Mouse (Mus musculus) hindbrain, postnatal 0 days (tissue): ENCODE measurements around the gene Rarg. TPM values are rescaled to one million over a fixed set of nuclear protein-coding genes. Genes with fewer than 3 reads are reported as not detected.
A peak's percentile ranks its signal among the peaks of the same experiment; 100 is the strongest.

ENCODE experiments used
- ATAC-seq: fragments of 200-750 bp; cut with Nextera tagmentation; 2 replicates; pipeline ENCODE4 v1.8.0; 2017; ENCODE audit warnings: mild to moderate bottlenecking, moderate TSS enrichment, moderate library complexity
- DNase-seq: peaks from one replicate; pipeline ENCODE4 v3.0.0-alpha.2; 2015; ENCODE audit warnings: low spot score
- H3K27ac ChIP-seq: fragments of 300-500 bp; sonication (generic); 2 replicates; pipeline ENCODE4 v1.5.1; 2014; ENCODE audit warnings: mild to moderate bottlenecking
- H3K27me3 ChIP-seq: fragments of 300-500 bp; sonication (generic); 2 replicates; pipeline ENCODE4 v1.6.1; 2014; ENCODE audit warnings: low read length, mixed read lengths; ENCODE audit not compliant: insufficient read depth
- H3K36me3 ChIP-seq: fragments of 300-500 bp; sonication (generic); 2 replicates; pipeline ENCODE4 v1.6.1; 2014; ENCODE audit warnings: low read length, mixed read lengths; ENCODE audit not compliant: insufficient read depth
- H3K4me1 ChIP-seq: fragments of 300-500 bp; sonication (generic); 2 replicates; pipeline ENCODE4 v1.6.1; 2014; ENCODE audit warnings: antibody characterized with exemption, low read length, mixed read lengths; ENCODE audit not compliant: insufficient read depth
- H3K4me2 ChIP-seq: fragments of 300-500 bp; sonication (generic); 2 replicates; pipeline ENCODE4 v1.6.1; 2014; ENCODE audit warnings: low read depth, mild to moderate bottlenecking, low read length, moderate library complexity, mixed read lengths
- H3K4me3 ChIP-seq: fragments of 300-500 bp; sonication (generic); 2 replicates; pipeline ENCODE4 v1.5.1; 2014; ENCODE audit warnings: low read length
- H3K9ac ChIP-seq: fragments of 300-500 bp; sonication (generic); replicated peaks from 2 replicates; pipeline ENCODE4 v1.6.1; 2014; ENCODE audit warnings: mild to moderate bottlenecking, low read length, moderate library complexity, mixed read lengths
- H3K9me3 ChIP-seq: fragments of 300-500 bp; sonication (generic); 2 replicates; pipeline ENCODE4 v1.6.1; 2016; ENCODE audit warnings: low read length, mixed read lengths
- CTCF ChIP-seq: IDR thresholded peaks from 2 replicates; pipeline ENCODE4 v1.5.1; 2016; ENCODE audit warnings: antibody characterized with exemption, control low read depth, low read depth
- WGBS: fragments of 180-500 bp; shearing (Covaris S2); extraction: QIAGEN DNeasy Blood & Tissue Kit; methylation state at CpG from one replicate; pipeline ENCODE4 v1.1.7; 2014; 5-methylcytosine and 5-hydroxymethylcytosine counted together
- polyA plus RNA-seq: library from polyadenylated mRNA; unstranded; fragments of >200 nt; fragmentation: Nextera tagmentation; extraction: Ambion mirVana; gene quantifications from 2 replicates; pipeline ENCODE4 v1.2.1, GENCODE M21; 2015
- total RNA-seq: library from RNA; depleted of rRNA; stranded (reverse); fragments of >200 nt; gene quantifications from 2 replicates; pipeline ENCODE4 v1.2.3, GENCODE M21; 2014

Rarg gene
- total and polyA plus RNA-seq, 2 experiments from 2014 or later, result 4.4 to 8.8 TPM

- Histone ChIP-seq H3K9ac (no peak overlapping the region), H3K27ac (no peak overlapping the region), H3K9me3 (no peaks in the 10 kb centered on the region), H3K27me3 (no peaks in the 10 kb centered on the region), H3K4me2 (no peak overlapping the region), H3K36me3 (peaks cover 15% of the 10 kb centered on the region), H3K4me3 (no peak overlapping the region), H3K4me1 (no peaks in the 10 kb centered on the region)
- TF ChIP-seq CTCF, result no peak
- ATAC-seq (peak; percentile 22; the same call in 1 of the 2 replicates), DNase-seq (no peak)
- 80% methylated on average over 16 of the region's 16 CpGs for WGBS
Observed at GRCm38 (mm10) chr15:102216459-102217228, 40.7 kb downstream of the Rarg start.

- no peak overlapping the region for H3K9ac ChIP-seq
- H3K36me3 ChIP-seq, result peaks cover 20% of the 10 kb centered on the region
- H3K27ac ChIP-seq, result no peak overlapping the region
- H3K4me2 ChIP-seq, result no peak overlapping the region
- H3K9me3 ChIP-seq, result no peaks in the 10 kb centered on the region
- TF ChIP-seq CTCF, result no peak
- H3K4me3 ChIP-seq, result no peak overlapping the region
- no peaks in the 10 kb centered on the region for H3K27me3 ChIP-seq
- WGBS, result 75% methylated on average over 6 of the region's 6 CpGs
- DNase-seq (no peak), ATAC-seq (no peak)
- H3K4me1 ChIP-seq, result no peaks in the 10 kb centered on the region
Observed at GRCm38 (mm10) chr15:102215624-102216023, 41.7 kb downstream of the Rarg start.

DNA sequence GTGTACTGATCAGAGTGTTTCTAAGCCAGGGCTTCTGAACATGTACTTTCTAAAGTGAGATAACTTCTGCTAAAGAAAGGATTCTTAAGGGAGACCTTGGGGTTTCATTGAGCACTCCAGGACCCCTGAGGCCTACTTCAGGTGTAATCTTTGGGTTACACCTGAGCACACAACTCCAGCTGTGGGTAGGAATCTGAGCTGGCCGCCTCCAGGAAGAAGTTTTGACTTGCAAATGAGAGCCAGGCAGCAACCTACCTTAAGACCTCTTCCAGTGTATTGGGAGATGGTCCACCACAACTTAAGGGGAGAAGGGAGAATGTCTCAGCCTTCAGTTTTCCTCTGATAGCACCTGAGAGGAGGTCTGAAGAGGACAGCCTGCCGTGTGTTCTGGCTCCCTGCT is 43.2 kb downstream of the Rarg start:
- Histone ChIP-seq H3K27ac (no peak overlapping the region), H3K36me3 (peaks cover 27% of the 10 kb centered on the region), H3K4me3 (no peak overlapping the region), H3K27me3 (no peaks in the 10 kb centered on the region), H3K4me2 (no peak overlapping the region), H3K9ac (no peak overlapping the region), H3K9me3 (no peaks in the 10 kb centered on the region), H3K4me1 (no peaks in the 10 kb centered on the region)
- DNase-seq (no peak), ATAC-seq (no peak)
- WGBS, result 32% methylated on average over 2 of the region's 2 CpGs
- no peak for TF ChIP-seq CTCF

DNA sequence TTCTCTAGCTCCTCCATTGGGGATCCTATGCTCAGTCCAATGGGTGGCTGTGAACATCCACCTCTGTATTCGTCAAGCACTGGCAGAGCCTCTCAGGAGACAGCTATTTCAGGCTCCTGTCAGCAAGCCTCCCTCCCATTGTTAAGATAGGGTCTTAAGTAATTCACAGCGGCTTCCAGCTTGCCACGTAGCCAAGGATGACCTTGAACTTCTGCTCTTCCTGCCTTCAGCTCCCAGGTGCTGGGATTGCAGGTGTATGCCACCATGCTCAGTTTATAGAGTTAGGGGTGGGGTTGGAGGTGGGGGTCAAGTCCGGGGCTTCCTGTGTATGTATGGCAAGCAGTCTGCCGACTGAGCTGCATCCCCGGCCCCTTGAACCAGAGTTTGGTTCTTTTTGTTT is 45.4 kb downstream of the Rarg start:
- Histone ChIP-seq H3K4me2 (no peak overlapping the region), H3K4me3 (no peak overlapping the region), H3K9ac (no peak overlapping the region), H3K36me3 (peaks cover 45% of the 10 kb centered on the region), H3K27ac (no peak overlapping the region), H3K9me3 (no peaks in the 10 kb centered on the region), H3K4me1 (no peaks in the 10 kb centered on the region), H3K27me3 (no peaks in the 10 kb centered on the region)
- ATAC-seq (no peak), DNase-seq (no peak)
- WGBS, result 82% methylated on average over 6 of the region's 6 CpGs
- no peak for TF ChIP-seq CTCF

DNA sequence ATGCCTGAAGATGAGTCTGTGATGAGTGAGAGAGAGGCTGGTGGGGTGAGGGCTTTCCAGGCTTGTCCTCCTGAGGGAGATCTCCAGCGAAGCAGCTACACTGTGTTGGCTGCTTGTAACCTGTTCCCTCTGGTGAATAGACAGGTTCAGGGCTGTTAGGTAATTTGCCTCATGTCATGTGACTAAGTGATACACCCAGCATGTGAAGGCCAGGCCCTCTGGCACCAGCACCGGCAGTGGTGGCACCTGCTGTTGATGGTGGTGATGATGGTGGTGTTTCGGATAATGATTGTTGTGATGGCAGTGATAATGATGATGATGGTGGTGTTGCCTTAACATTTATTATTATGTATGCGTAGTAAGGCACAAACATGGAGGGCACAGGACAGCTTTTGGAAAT is 46.5 kb downstream of the Rarg start:
- 89% methylated on average over 4 of the region's 4 CpGs for WGBS
- Histone ChIP-seq H3K9me3 (no peaks in the 10 kb centered on the region), H3K9ac (no peak overlapping the region), H3K4me3 (no peak overlapping the region), H3K36me3 (peaks cover 45% of the 10 kb centered on the region), H3K27ac (no peak overlapping the region), H3K27me3 (no peaks in the 10 kb centered on the region), H3K4me2 (no peak overlapping the region), H3K4me1 (peaks cover 5% of the 10 kb centered on the region)
- DNase-seq (no peak), ATAC-seq (no peak)
- no peak for TF ChIP-seq CTCF

GRCm38 (mm10) chr15:102209114-102209513 is 48.2 kb downstream of the Rarg start:
- H3K36me3 ChIP-seq, result peaks cover 45% of the 10 kb centered on the region
- H3K27me3 ChIP-seq, result no peaks in the 10 kb centered on the region
- no peak for TF ChIP-seq CTCF
- no peak for ATAC-seq
- no peak overlapping the region for H3K27ac ChIP-seq
- DNase-seq, result no peak
- H3K4me2 ChIP-seq, result no peak overlapping the region
- H3K9me3 ChIP-seq, result no peaks in the 10 kb centered on the region
- H3K4me3 ChIP-seq, result no peak overlapping the region
- no peak overlapping the region for H3K9ac ChIP-seq
- WGBS, result 92% methylated on average over 8 of the region's 8 CpGs
- peaks cover 17% of the 10 kb centered on the region for H3K4me1 ChIP-seq

DNA sequence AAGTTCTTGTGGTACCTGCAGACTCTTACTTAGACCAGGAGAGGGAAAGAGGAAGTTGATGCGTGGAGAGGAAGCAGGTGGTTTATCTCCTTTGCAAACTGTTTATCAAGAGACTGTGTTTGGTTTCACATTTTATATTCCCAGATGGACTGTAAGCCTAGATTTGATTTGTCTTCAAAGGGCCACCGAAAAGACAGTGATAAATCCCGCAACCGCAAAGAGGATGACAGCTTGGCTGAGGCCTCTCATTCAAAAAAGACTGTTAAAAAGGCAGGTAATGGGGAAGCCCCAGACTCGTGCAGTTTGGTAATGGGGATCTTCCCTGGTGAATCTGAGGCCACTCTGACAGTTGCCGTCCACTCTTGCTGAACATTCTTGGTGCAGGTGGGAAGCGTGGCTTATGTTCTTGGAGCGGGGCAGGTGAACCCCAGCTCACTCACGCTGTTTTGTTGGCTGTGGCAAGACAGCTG is 49.2 kb downstream of the Rarg start:
- no peak overlapping the region for H3K4me2 ChIP-seq
- peaks cover 42% of the 10 kb centered on the region for H3K36me3 ChIP-seq
- H3K4me3 ChIP-seq, result no peak overlapping the region
- no peak overlapping the region for H3K9ac ChIP-seq
- ATAC-seq (no peak), DNase-seq (no peak)
- no peaks in the 10 kb centered on the region for H3K27me3 ChIP-seq
- no peak overlapping the region for H3K27ac ChIP-seq
- peaks cover 17% of the 10 kb centered on the region for H3K4me1 ChIP-seq
- H3K9me3 ChIP-seq, result no peaks in the 10 kb centered on the region
- TF ChIP-seq CTCF, result no peak
- WGBS, result 89% methylated on average over 9 of the region's 9 CpGs
